Mouse (Mus musculus) G1E (cell line): ENCODE measurements around the gene Catsper2.

Source experiments
- CTCF ChIP-seq: IDR thresholded peaks from 2 replicates; pipeline ENCODE4 v1.5.1; 2012; ENCODE audit warnings: low read depth, low read length, inconsistent platforms, mixed read lengths
- TAL1 ChIP-seq: conservative IDR thresholded peaks from 2 replicates; pipeline ENCODE4 v1.6.1; 2012; ENCODE audit warnings: low read depth, low read length, inconsistent platforms, mixed read lengths

GRCm38 (mm10) chr2:121452361-121452760 is 38.8 kb upstream of the Catsper2 start:
- TF ChIP-seq CTCF (no peak), TAL1 (no peak)
